Mouse (Mus musculus): ENCODE data around the gene Enpp5. TPM values are rescaled to one million over a fixed set of nuclear protein-coding genes. Genes with fewer than 3 reads are reported as not detected.

The Enpp5 gene
- polyA plus RNA-seq, 2 experiments = 3.8 to 4.1 TPM

DNA sequence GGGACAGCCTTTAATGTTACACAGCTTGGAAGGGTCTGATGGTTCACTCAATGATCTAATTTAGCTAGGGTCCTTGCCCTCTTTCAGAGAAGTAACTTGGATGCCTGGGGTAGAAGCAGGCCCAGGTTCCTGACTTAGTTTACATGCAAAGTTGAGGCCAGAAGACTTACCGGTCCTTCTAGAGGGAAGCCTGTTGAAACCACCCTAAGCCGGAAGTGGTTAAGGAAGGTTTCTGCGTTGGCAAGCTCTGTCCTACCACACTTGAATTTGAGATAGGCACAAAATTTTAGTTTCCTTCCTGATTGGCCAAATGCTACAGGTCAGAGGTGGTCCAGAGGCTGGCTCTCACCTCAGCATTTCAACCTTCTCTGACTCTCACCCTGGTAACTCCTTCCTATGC lies 9.6 kb downstream of the Enpp5 start:
- ATAC-seq (ENCODE audit: insufficient read depth) (no peak), DNase-seq (ENCODE audit: low read depth in 3 of 3, low spot score in 3 of 3) (no peak)
- no peak overlapping the region for H3K4me3 ChIP-seq (ENCODE audit: insufficient read depth in 1 of 2, low read depth in 2 of 2, low read length in 2 of 2)
- no peaks in the 10 kb centered on the region for H3K9me3 ChIP-seq (ENCODE audit: control insufficient read depth, low read length)
- H3K36me3 ChIP-seq (replicated peaks; ENCODE audit: control insufficient read depth, insufficient read depth, low read depth) = no peaks in the 10 kb centered on the region
- no peak overlapping the region for H3K27ac ChIP-seq
- WGBS (ENCODE audit: insufficient replicate concordance) = 47% methylated on average over 3 of the region's 3 CpGs
- TF ChIP-seq EP300 (IDR thresholded peaks at IDR 0.05; ENCODE audit: low read depth) = no peak
- no peak for TF ChIP-seq CTCF (IDR thresholded peaks at IDR 0.05; ENCODE audit: low read depth)
- no peak overlapping the region for H3K9ac ChIP-seq (replicated peaks)
- H3K27me3 ChIP-seq (ENCODE audit: control insufficient read depth, insufficient read depth, low read length) = no peaks in the 10 kb centered on the region
- no peaks in the 10 kb centered on the region for H3K4me1 ChIP-seq (replicated peaks; ENCODE audit: control insufficient read depth in 2 of 2, insufficient read depth in 2 of 2, low read length in 1 of 2)
- H3K4me2 ChIP-seq (ENCODE audit: low read depth) = no peak overlapping the region

DNA sequence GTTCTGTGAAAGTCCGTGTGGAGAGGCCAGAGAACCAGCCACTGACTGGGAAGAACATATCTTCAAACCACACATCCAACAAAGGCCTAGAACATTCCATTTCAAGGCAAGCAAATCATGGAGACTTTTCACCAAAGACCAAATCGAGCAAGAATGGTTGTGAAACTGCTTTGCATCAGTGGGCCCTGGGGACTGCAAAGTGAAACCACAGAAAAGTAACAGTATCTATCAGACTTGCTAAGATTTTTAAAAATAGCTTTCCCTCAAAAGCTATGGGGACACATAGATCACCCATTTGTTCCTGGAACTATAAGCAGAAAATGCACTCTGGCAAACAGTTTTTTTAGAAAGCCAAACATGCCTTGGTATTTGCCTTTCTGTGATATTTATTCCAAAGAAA lies 12.3 kb downstream of the Enpp5 start:
- Histone ChIP-seq H3K27me3 (ENCODE audit: control insufficient read depth, insufficient read depth, low read length) (no peaks in the 10 kb centered on the region), H3K9ac (replicated peaks) (no peak overlapping the region), H3K36me3 (replicated peaks; ENCODE audit: control insufficient read depth, insufficient read depth, low read depth) (no peaks in the 10 kb centered on the region), H3K4me1 (replicated peaks; ENCODE audit: control insufficient read depth in 2 of 2, insufficient read depth in 2 of 2, low read length in 1 of 2) (no peaks in the 10 kb centered on the region), H3K9me3 (ENCODE audit: control insufficient read depth, low read length) (no peaks in the 10 kb centered on the region), H3K4me2 (ENCODE audit: low read depth) (no peak overlapping the region), H3K4me3 (ENCODE audit: insufficient read depth in 1 of 2, low read depth in 2 of 2, low read length in 2 of 2) (no peak overlapping the region), H3K27ac (no peak overlapping the region)
- no peak for ATAC-seq (ENCODE audit: insufficient read depth)
- TF ChIP-seq CTCF (IDR thresholded peaks at IDR 0.05; ENCODE audit: low read depth) = no peak
- TF ChIP-seq EP300 (IDR thresholded peaks at IDR 0.05; ENCODE audit: low read depth) = no peak
- no peak for DNase-seq (ENCODE audit: low read depth in 3 of 3, low spot score in 3 of 3)
- 42% methylated on average over 2 of the region's 2 CpGs for WGBS (ENCODE audit: insufficient replicate concordance)

DNA sequence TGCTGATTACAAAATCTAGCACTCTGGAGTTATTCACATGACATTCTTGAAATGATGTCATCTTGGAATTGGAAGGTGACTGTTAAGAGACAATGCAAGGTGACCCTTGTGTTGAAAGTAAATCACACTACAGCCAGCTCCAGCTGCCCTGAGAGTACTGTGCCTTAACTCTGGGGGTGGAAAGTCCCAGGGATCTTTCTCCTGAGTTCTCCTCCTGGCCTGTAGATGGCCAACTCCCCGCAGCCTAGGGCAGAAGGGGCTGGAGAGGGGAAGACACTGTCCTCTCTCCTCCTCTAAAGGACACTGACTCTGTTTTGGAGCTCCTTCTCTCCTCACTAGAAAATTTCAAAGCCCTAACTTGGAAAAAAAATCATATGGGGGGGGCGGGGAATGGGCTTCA lies 12.9 kb downstream of the Enpp5 start:
- Histone ChIP-seq H3K27ac (no peak overlapping the region), H3K36me3 (replicated peaks; ENCODE audit: control insufficient read depth, insufficient read depth, low read depth) (no peaks in the 10 kb centered on the region), H3K4me3 (ENCODE audit: insufficient read depth in 1 of 2, low read depth in 2 of 2, low read length in 2 of 2) (no peak overlapping the region), H3K27me3 (ENCODE audit: control insufficient read depth, insufficient read depth, low read length) (no peaks in the 10 kb centered on the region), H3K4me1 (replicated peaks; ENCODE audit: control insufficient read depth in 2 of 2, insufficient read depth in 2 of 2, low read length in 1 of 2) (no peaks in the 10 kb centered on the region), H3K9ac (replicated peaks) (no peak overlapping the region), H3K9me3 (ENCODE audit: control insufficient read depth, low read length) (no peaks in the 10 kb centered on the region), H3K4me2 (ENCODE audit: low read depth) (no peak overlapping the region)
- TF ChIP-seq EP300 (IDR thresholded peaks at IDR 0.05; ENCODE audit: low read depth) (no peak), CTCF (IDR thresholded peaks at IDR 0.05; ENCODE audit: low read depth) (no peak)
- WGBS (ENCODE audit: insufficient replicate concordance) = 32% methylated on average over 2 of the region's 2 CpGs
- ATAC-seq (ENCODE audit: insufficient read depth) (no peak), DNase-seq (ENCODE audit: low read depth in 3 of 3, low spot score in 3 of 3) (no peak)

DNA sequence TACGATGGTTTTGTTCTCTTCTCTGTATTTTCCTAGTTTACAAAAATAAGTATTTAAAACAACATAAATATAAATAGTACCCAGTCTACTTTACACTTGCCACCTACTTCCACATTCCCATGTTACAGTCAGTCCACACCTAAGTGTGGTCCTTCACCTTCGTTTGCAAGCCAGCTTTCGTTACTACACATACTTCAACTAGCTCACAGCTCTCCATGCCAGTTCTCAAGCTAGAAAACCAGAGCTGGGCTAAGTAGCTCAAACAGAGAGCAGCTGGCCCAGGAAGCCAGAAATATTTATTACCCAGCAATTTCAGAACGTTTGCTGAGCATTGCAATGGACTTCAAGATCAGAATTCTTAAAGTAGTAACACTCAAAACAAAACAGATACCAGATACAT lies 21.9 kb downstream of the Enpp5 start:
- Histone ChIP-seq H3K36me3 (replicated peaks; ENCODE audit: control insufficient read depth, insufficient read depth, low read depth) (no peaks in the 10 kb centered on the region; the same call in 1 of the 2 replicates), H3K27me3 (ENCODE audit: control insufficient read depth, insufficient read depth, low read length) (no peaks in the 10 kb centered on the region), H3K4me1 (replicated peaks; ENCODE audit: control insufficient read depth in 2 of 2, insufficient read depth in 2 of 2, low read length in 1 of 2) (peaks cover 3 to 11% of the 10 kb centered on the region in 2 experiments), H3K27ac (no peak overlapping the region), H3K9me3 (ENCODE audit: control insufficient read depth, low read length) (no peaks in the 10 kb centered on the region), H3K4me3 (ENCODE audit: insufficient read depth in 1 of 2, low read depth in 2 of 2, low read length in 2 of 2) (no peak overlapping the region), H3K9ac (replicated peaks) (no peak overlapping the region), H3K4me2 (ENCODE audit: low read depth) (no peak overlapping the region; the same call in 1 of the 2 replicates)
- DNase-seq (ENCODE audit: low read depth in 3 of 3, low spot score in 3 of 3) = no peak
- WGBS (ENCODE audit: insufficient replicate concordance) = 62% methylated on average over 4 of the region's 4 CpGs
- no peak for ATAC-seq (ENCODE audit: insufficient read depth)
- TF ChIP-seq CTCF (IDR thresholded peaks at IDR 0.05; ENCODE audit: low read depth) (no peak), EP300 (IDR thresholded peaks at IDR 0.05; ENCODE audit: low read depth) (no peak)

DNA sequence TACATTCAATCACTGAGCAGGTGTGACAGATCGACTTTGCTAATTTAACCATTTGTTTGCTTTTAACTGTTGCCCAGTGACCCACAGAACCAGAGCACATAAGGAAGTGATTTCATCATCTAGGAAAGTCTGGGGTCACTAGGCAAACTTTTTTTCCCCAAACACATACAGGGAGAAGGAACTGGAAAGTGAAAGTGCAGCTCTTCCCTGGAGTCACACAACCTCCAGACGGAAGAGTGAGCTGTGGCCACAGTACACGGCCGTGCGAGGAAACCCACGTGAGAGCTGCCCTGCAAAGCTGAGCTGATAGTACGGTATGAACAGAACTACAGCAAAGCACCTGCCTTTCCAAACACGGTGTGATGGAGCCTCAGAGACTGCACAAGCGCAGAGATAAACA lies 22.3 kb downstream of the Enpp5 start:
- TF ChIP-seq EP300 (IDR thresholded peaks at IDR 0.05; ENCODE audit: low read depth) = no peak
- no peak for TF ChIP-seq CTCF (IDR thresholded peaks at IDR 0.05; ENCODE audit: low read depth)
- no peak overlapping the region for H3K9ac ChIP-seq (replicated peaks)
- H3K27ac ChIP-seq = no peak overlapping the region
- ATAC-seq (ENCODE audit: insufficient read depth) (no peak), DNase-seq (ENCODE audit: low read depth in 3 of 3, low spot score in 3 of 3) (no peak)
- peak overlapping the region; percentile 32 for H3K4me2 ChIP-seq (ENCODE audit: low read depth)
- peaks cover 3 to 11% of the 10 kb centered on the region in 2 experiments for H3K4me1 ChIP-seq (replicated peaks; ENCODE audit: control insufficient read depth in 2 of 2, insufficient read depth in 2 of 2, low read length in 1 of 2)
- WGBS (ENCODE audit: insufficient replicate concordance) = 64% methylated on average over 9 of the region's 9 CpGs
- H3K4me3 ChIP-seq (ENCODE audit: insufficient read depth in 1 of 2, low read depth in 2 of 2, low read length in 2 of 2) = no peak overlapping the region
- no peaks in the 10 kb centered on the region; the same call in 1 of the 2 replicates for H3K36me3 ChIP-seq (replicated peaks; ENCODE audit: control insufficient read depth, insufficient read depth, low read depth)
- H3K9me3 ChIP-seq (ENCODE audit: control insufficient read depth, low read length) = no peaks in the 10 kb centered on the region
- H3K27me3 ChIP-seq (ENCODE audit: control insufficient read depth, insufficient read depth, low read length) = no peaks in the 10 kb centered on the region
